Mouse (Mus musculus): ENCODE results near the gene Apob.

DNA sequence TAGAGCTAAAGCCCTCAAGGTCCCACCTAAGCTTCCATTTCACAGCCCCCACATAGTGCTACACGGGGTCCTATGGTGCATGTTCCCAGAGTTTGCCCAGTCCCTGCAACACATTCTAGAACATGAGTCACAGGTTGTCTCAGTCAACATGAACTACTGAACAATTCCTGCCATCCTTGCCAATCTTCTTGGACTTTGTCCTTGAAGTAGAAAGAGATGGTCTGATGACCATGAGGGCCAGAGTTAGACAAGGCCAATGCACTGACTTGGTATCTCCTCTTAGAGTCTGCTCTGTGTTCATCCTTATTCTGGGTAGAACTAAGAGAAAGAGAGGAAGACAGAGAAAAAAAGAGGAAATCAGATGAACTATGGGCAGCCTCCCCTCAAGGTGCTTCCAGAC lies 7.0 kb downstream of the Apob start:
- TF ChIP-seq CTCF (conservative IDR thresholded peaks at IDR 0.05; ENCODE audit: low read length) (no peak), NANOG (IDR thresholded peaks at IDR 0.05; ENCODE audit: borderline replicate concordance, low read length) (no peak), POU5F1 (IDR thresholded peaks at IDR 0.05; ENCODE audit: borderline replicate concordance, low read length) (no peak)

All from E14TG2a.4 (cell line).